Mouse (Mus musculus) lung, postnatal 0 days (tissue): ENCODE measurements around the gene Wdr18. TPM values are rescaled to one million over a fixed set of nuclear protein-coding genes. Genes with fewer than 3 reads are reported as not detected.

Experiments
- ATAC-seq: fragments of 200-750 bp; cut with Nextera tagmentation; 2 replicates; pipeline ENCODE4 v1.8.0; 2017; ENCODE audit warnings: moderate library complexity
- DNase-seq: peaks from one replicate; pipeline ENCODE4 v3.0.0-alpha.2; 2016; ENCODE audit warnings: low spot score
- H3K27ac ChIP-seq: fragments of 300-500 bp; sonication (generic); 2 replicates; pipeline ENCODE4 v1.5.1; 2014; ENCODE audit warnings: antibody characterized with exemption, mild to moderate bottlenecking, low read length, mixed read lengths
- H3K27me3 ChIP-seq: fragments of 300-500 bp; sonication (generic); replicated peaks from 2 replicates; pipeline ENCODE4 v1.6.1; 2014; ENCODE audit warnings: low read length, mixed read lengths; ENCODE audit not compliant: insufficient read depth
- H3K36me3 ChIP-seq: fragments of 300-500 bp; sonication (generic); 2 replicates; pipeline ENCODE4 v1.6.1; 2014; ENCODE audit warnings: low read length, mixed read lengths; ENCODE audit not compliant: insufficient read depth
- H3K4me1 ChIP-seq: fragments of 300-500 bp; sonication (generic); 2 replicates; pipeline ENCODE4 v1.6.1; 2014; ENCODE audit warnings: antibody characterized with exemption, low read depth, low read length, mixed read lengths; ENCODE audit not compliant: insufficient read depth
- H3K4me2 ChIP-seq: fragments of 300-500 bp; sonication (generic); replicated peaks from 2 replicates; pipeline ENCODE4 v1.6.1; 2014; ENCODE audit warnings: low read depth, mild to moderate bottlenecking, low read length, moderate library complexity, mixed read lengths
- H3K4me3 ChIP-seq: fragments of 300-500 bp; sonication (generic); 2 replicates; pipeline ENCODE4 v1.5.1; 2014; ENCODE audit warnings: low read depth, low read length
- H3K9ac ChIP-seq: fragments of 300-500 bp; sonication (generic); replicated peaks from 2 replicates; pipeline ENCODE4 v1.6.1; 2014; ENCODE audit warnings: low read depth, mild to moderate bottlenecking
- H3K9me3 ChIP-seq: fragments of 300-500 bp; sonication (generic); 2 replicates; pipeline ENCODE4 v1.6.1; 2016; ENCODE audit warnings: low read length, mixed read lengths
- CTCF ChIP-seq: IDR thresholded peaks from 2 replicates; pipeline ENCODE4 v1.5.1; 2016; ENCODE audit warnings: antibody characterized with exemption, mild to moderate bottlenecking
- EP300 ChIP-seq: IDR thresholded peaks from 2 replicates; pipeline ENCODE4 v1.6.1; 2016; ENCODE audit warnings: antibody characterized with exemption, mild to moderate bottlenecking, control low read depth
- WGBS: fragments of 180-500 bp; shearing (Covaris S2); extraction: QIAGEN DNeasy Blood & Tissue Kit; methylation state at CpG from one replicate; pipeline ENCODE4 v1.1.7; 2014; 5-methylcytosine and 5-hydroxymethylcytosine counted together
- polyA plus RNA-seq: library from polyadenylated mRNA; unstranded; fragments of >200 nt; fragmentation: Nextera tagmentation; extraction: Ambion mirVana; gene quantifications from 2 replicates; pipeline ENCODE4 v1.2.1, GENCODE M21; 2015

Gene Wdr18
- polyA plus RNA-seq, 1 experiment from 2014 or later, result 44.2 TPM

GRCm38 (mm10) chr10:79926491-79927323 lies 33.2 kb upstream of the Wdr18 start, which contains the start of gene Arid3a:
Gene Arid3a, plus strand, starts transcription at chr10:79927043.
- WGBS, result under 1% methylated on average over 61 of the region's 63 CpGs

GRCm38 (mm10) chr10:79927324-79928029 lies 32.5 kb upstream of the Wdr18 start:
- Histone ChIP-seq H3K9me3 (no peaks in the 10 kb centered on the region), H3K4me2 (peak overlapping the region; percentile 90), H3K27ac (peak overlapping the region; percentile 95), H3K9ac (peak overlapping the region; percentile 83), H3K4me3 (peak overlapping the region; percentile 78), H3K27me3 (peaks cover 3% of the 10 kb centered on the region; the same call in 1 of the 2 replicates), H3K4me1 (peaks cover 22% of the 10 kb centered on the region), H3K36me3 (peaks cover 12% of the 10 kb centered on the region; the same call in 1 of the 2 replicates)
- WGBS, result 0% methylated on average over 52 of the region's 54 CpGs
- TF ChIP-seq CTCF (peak; percentile 50), EP300 (no peak)
- ATAC-seq (peak; percentile 44), DNase-seq (peak; percentile 65)

More at GRCm38 (mm10) chr10:79926491-79927323, 33.2 kb upstream of the Wdr18 start, which contains the start of gene Arid3a:
- Histone ChIP-seq H3K36me3 (peaks cover 12% of the 10 kb centered on the region; the same call in 1 of the 2 replicates), H3K9me3 (no peaks in the 10 kb centered on the region), H3K4me3 (peak within 1 kb of the TSS; percentile 78), H3K9ac (peak within 1 kb of the TSS; percentile 83), H3K27me3 (peaks cover 10% of the 10 kb centered on the region; the same call in 1 of the 2 replicates), H3K27ac (peak within 1 kb of the TSS; percentile 95), H3K4me1 (peaks cover 18% of the 10 kb centered on the region), H3K4me2 (peak within 1 kb of the TSS; percentile 90)
- ATAC-seq (peak; percentile 81), DNase-seq (peak; percentile 97)
- no peak for TF ChIP-seq CTCF
- 0 out of 2 replicates have a peak, but pooled peaks have one; percentile 34 for TF ChIP-seq EP300

GRCm38 (mm10) chr10:79928030-79928694 lies 31.8 kb upstream of the Wdr18 start:
- peak overlapping the region; percentile 78 for H3K4me3 ChIP-seq
- DNase-seq, result peak; percentile 87
- no peaks in the 10 kb centered on the region for H3K27me3 ChIP-seq
- 2% methylated on average over 25 of the region's 29 CpGs for WGBS
- H3K27ac ChIP-seq, result peak overlapping the region; percentile 95
- H3K4me1 ChIP-seq, result peaks cover 29% of the 10 kb centered on the region
- H3K9ac ChIP-seq, result peak overlapping the region; percentile 83
- H3K36me3 ChIP-seq, result peaks cover 12% of the 10 kb centered on the region; the same call in 1 of the 2 replicates
- peak overlapping the region; percentile 90 for H3K4me2 ChIP-seq
- TF ChIP-seq CTCF, result no peak
- TF ChIP-seq EP300, result no peak
- peak; percentile 16; the same call in 1 of the 2 replicates for ATAC-seq
- H3K9me3 ChIP-seq, result no peaks in the 10 kb centered on the region

GRCm38 (mm10) chr10:79928907-79929701 lies 30.8 kb upstream of the Wdr18 start:
- H3K9me3 ChIP-seq, result no peaks in the 10 kb centered on the region
- H3K36me3 ChIP-seq, result peaks cover 12% of the 10 kb centered on the region; the same call in 1 of the 2 replicates
- ATAC-seq, result no peak
- H3K4me3 ChIP-seq, result peak overlapping the region; percentile 78
- DNase-seq, result no peak
- no peaks in the 10 kb centered on the region for H3K27me3 ChIP-seq
- TF ChIP-seq EP300 (no peak), CTCF (no peak)
- H3K4me2 ChIP-seq, result peak overlapping the region; percentile 90
- WGBS, result 25% methylated on average over 8 of the region's 9 CpGs
- peak overlapping the region; percentile 95 for H3K27ac ChIP-seq
- peaks cover 39% of the 10 kb centered on the region for H3K4me1 ChIP-seq
- H3K9ac ChIP-seq, result no peak overlapping the region
